Mouse (Mus musculus) E14TG2a.4 (cell line): ENCODE measurements around the gene Npw.

Experiments used
- CTCF ChIP-seq: conservative IDR thresholded peaks from 2 replicates; pipeline ENCODE4 v1.5.1; 2014; ENCODE audit warnings: low read length
- NANOG ChIP-seq: IDR thresholded peaks from 2 replicates; pipeline ENCODE4 v1.6.1; 2014; ENCODE audit warnings: borderline replicate concordance, low read length, mixed read lengths

- TF ChIP-seq CTCF (no peak), NANOG (no peak)
These were observed 11.9 kb downstream of the Npw start for GRCm38 (mm10) chr17:24646381-24646780.
